Mouse (Mus musculus) myocyte (in vitro differentiated cells): ENCODE measurements around the gene Cyp17a1.

Experiments
- CEBPB ChIP-seq: IDR thresholded peaks from 2 replicates; pipeline ENCODE4 v1.6.1; 2011; ENCODE audit warnings: mild to moderate bottlenecking, moderate library complexity; ENCODE audit not compliant: poor library complexity, insufficient read depth, severe bottlenecking
- E2F4 ChIP-seq: IDR thresholded peaks from one replicate; pipeline ENCODE4 v1.6.1; 2011; ENCODE audit warnings: mild to moderate bottlenecking, control low read depth, moderate library complexity; ENCODE audit not compliant: insufficient read depth
- MAX ChIP-seq: IDR thresholded peaks from one replicate; pipeline ENCODE4 v1.6.1; 2011; ENCODE audit warnings: low read depth, mild to moderate bottlenecking, control low read depth
- MYOD1 ChIP-seq, 3 experiments: IDR thresholded peaks; one replicate each; pipeline ENCODE4 v1.6.1; 2011; ENCODE audit warnings: control low read depth in 2 of 3, low read depth in 2 of 3, mild to moderate bottlenecking in 2 of 3, moderate library complexity in 1 of 3; ENCODE audit not compliant: insufficient read length in 2 of 3, control insufficient read depth in 1 of 3
- MYOG ChIP-seq, 3 experiments: IDR thresholded peaks; one replicate each; pipeline ENCODE4 v1.6.1; 2011; ENCODE audit warnings: control low read depth in 2 of 3, low read depth in 2 of 3, mild to moderate bottlenecking in 2 of 3; ENCODE audit not compliant: insufficient read length in 2 of 3, control insufficient read depth in 1 of 3, insufficient read depth in 1 of 3
- POLR2A ChIP-seq: IDR thresholded peaks from one replicate; pipeline ENCODE4 v1.6.1; 2011; ENCODE audit warnings: low read depth, mild to moderate bottlenecking, control low read depth, moderate library complexity; ENCODE audit not compliant: insufficient read length
- POLR2AphosphoS2 ChIP-seq: IDR thresholded peaks from one replicate; pipeline ENCODE4 v1.6.1; 2011; ENCODE audit warnings: low read depth, control low read depth; ENCODE audit not compliant: insufficient read length
- USF1 ChIP-seq: IDR thresholded peaks from one replicate; pipeline ENCODE4 v1.6.1; 2011; ENCODE audit warnings: low read depth, mild to moderate bottlenecking, control low read depth, moderate library complexity

DNA sequence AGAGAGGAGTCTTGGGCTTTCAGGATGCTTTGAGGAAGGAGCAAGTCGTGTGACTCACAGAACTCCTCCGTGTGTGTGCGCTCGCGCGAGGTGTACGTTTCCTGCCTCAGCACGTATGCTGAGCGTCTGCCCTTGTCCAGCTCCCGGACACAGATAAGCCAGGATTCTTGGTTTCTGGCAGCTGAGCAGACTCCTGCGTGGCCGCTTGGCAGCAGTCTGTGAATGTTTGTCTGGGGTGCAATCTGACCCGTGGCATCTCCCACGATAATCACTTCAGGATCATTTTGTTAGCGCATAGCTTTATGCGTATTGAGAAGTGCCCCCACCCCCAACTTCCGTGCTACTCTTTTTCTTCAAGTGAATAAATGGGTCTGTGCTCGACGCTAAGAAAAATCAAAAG is 54.0 kb downstream of the Cyp17a1 start:
- no peak for TF ChIP-seq POLR2A
- no peak for TF ChIP-seq E2F4
- no peak for TF ChIP-seq USF1
- no peak for TF ChIP-seq POLR2AphosphoS2
- TF ChIP-seq MAX = no peak
- peak in 1 of 3 experiments; percentile 35 for TF ChIP-seq MYOG (IDR thresholded peaks at IDR 0.05; ENCODE audit: control insufficient read depth in 1 of 3, insufficient read depth in 1 of 3, insufficient read length in 2 of 3, low read depth in 2 of 3)
- no peak for TF ChIP-seq CEBPB
- TF ChIP-seq MYOD1 (IDR thresholded peaks at IDR 0.05; ENCODE audit: control insufficient read depth in 1 of 3, insufficient read length in 2 of 3, low read depth in 2 of 3) = no peak
